Mouse (Mus musculus): ENCODE measurements around the gene Efna4.

DNA sequence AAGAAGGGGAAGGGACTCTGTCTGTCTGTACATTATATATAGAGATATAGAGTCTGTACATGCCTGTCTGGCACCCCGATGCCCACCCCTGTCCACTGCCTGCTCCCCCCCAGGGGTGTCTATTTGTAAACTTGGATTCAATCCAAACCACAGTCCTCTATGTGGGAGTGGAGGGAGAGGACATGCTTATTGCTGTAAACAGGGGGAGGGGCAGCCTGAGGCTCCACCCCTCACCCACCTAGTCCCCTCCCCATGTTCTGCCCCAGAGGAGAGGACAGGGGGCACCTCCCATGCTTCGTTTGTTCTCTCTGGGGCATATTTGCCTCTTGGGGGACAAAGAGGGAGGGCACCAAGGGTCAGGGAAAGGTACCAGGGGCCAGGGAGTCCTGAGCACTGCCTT lies 23.0 kb downstream of the Efna4 start:
- no peak for TF ChIP-seq CTCF (IDR thresholded peaks at IDR 0.05; ENCODE audit: extremely low read depth, insufficient read depth, low read length)
- TF ChIP-seq POLR2A (IDR thresholded peaks at IDR 0.05; ENCODE audit: extremely low read depth, insufficient read depth, low read length): no peak

Data from cortical plate, adult 2 months (tissue).